Mouse (Mus musculus): ENCODE results near the gene Colca2.

Colca2 gene

DNA sequence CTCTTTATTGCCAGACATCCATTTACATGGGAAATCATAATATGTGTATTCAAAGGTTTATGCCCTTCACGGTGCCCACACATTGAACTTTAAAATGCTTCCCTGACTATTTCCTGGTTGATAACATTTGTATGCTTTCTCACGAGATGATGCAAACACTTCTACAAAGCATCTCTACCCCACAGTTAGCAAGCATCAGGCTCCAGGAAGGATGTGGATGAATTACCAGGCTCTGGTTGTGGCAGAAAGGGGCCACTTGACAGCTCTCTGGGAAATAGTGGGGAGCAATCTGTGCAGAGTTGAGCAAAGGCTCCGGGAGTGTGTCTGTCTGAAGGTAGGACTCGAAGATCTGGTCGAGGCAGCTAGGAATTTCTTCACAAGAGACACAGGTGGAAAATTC is 6.3 kb downstream of the Colca2 start:
- DNase-seq (ENCODE audit: low spot score in 2 of 2): no peak

DNA sequence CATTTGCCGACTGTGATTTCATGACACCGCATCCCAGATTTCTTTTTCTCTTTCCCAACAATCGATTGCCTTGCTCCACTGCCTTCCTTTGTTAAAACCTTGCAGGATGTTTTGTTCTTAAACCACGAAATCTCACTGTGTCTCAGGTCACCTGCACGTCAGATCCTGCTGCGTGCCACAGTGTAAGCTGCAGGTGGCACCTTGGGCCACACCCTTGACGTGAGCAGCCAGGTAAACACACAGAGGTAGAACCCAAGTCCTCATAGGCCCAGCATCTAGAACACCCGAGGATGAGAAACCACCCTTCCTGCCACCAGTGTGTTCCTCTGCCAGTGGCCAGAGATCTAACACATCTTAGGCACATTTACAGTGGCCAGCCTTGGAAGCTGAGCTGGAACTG is 7.3 kb downstream of the Colca2 start:
- no peak for DNase-seq (ENCODE audit: low spot score in 2 of 2)

DNA sequence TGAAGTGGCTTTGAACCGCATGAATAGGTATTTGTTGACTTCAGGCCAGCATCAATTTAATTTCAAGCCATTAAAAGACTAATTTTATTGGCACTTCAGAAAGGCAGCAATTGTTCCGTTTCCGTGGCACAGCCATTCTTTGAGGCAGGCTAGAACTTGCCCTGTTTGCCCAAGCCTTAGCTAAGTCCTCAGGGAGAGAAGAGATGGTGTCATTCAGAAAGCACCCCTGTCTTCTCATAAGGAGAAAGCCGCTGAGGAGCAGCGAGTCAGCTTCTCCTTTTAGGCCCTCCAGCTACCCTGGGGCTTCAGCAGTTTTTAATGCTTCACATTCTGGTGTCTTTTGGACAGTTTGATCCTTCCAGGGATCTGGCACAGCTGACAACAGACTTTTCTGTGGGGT is 9.5 kb downstream of the Colca2 start:
- no peak for DNase-seq (ENCODE audit: low spot score in 2 of 2)

DNA sequence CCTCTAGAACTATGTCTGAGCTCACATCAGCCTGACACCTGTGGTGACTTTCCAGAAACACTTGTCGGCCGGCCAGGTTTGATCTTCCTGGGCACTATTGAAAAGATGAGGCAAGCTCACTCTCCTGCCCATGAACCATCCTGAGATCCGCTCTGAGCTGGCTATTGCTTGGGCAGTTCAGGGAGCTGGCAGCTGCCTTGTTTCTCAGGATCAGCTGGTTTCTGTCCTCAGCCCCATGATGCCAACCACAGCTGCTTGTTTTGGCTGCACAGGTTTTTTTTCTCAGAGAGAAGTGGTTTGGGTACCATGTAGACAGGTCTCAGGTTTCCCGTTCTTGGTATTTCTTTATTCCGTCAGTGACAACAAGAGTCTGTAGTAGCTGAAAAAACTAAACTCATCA is 19.9 kb downstream of the Colca2 start:
- DNase-seq (ENCODE audit: low spot score in 2 of 2): no peak

DNA sequence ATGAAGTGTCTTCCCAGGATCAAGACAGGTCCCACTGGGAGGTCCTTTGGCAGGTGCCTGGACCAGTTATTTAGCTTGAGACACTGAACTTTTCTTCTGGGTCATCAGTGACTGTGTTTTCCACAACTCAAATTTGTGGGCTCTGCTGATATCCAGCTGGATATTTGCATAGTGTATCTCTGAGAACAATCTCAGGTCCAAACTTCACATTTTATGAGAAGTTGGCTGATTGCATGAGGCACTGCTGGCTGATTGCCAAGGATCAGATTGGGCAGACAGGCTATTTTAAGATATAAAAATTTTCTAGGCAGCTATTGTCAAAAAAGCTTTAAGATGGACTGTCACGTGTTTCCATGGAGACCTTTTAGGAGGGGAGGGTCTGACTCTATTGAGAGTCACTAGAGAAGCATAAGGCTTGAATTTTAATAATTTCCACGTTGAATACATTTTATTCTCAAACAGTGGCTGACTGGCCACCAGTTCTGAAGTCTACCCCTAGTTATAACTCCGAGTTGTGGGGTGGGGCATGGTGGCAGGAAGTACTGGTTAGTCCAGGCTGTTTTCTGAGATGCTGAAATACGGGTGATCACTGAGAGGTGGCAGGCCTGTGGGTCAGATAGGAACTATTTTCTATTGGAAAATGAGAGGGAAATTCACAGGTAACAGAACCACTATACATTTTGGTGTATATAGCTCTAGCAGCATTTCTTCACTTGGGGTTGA is 21.4 kb downstream of the Colca2 start:
- no peak for DNase-seq (ENCODE audit: low spot score in 2 of 2)

DNA sequence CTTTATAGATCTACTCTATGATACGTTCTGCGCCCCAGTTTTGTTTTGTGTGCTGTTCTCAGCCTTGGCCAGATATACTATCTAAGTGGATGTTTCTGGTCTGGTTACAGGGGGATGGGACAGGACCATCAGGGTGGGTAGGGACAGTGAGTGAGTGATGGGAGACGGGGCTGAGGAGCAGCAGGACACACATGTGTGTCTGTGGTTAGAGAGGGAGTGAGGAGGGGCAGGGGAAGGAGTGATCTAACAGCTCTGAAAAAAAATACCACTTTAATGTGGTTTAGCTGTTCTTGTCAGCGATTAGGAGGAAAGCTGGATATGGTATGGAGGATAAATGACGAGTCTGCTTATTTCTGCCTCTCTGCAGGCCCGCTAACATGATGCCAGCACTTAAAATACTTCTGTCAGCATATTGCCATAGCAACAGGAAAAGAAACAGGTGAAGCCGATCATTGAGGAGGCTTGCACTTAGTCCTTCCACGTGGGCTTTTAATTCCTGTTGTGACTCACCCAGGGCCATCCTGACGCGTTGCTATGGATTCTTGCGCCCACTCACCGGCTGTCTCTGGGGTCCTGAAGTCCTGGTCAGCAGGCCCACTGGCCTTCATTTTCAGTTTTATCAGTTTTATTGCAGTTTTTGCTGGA is 39.5 kb downstream of the Colca2 start:
- DNase-seq (ENCODE audit: low spot score in 2 of 2): peak; percentile 72 to 74

DNA sequence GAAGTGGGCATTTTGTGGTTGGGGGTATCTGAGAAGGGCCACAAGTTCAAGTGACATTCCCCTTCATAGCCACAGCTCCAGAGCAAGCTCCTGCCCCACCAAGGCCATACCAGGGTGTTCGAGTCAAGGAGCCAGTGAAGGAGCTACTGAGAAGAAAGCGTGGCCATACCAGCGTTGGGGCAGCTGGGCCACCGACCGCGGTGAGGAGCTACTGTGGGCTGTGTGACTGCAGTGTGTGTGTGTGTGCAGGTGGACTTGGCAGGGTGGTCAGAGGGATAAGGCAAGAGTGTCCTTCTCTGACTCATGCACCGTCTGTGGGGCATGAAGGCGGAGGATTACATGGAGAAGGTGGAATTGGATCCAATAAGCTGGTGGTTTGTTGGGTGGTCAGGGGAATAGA is 46.2 kb downstream of the Colca2 start:
- no peak for DNase-seq (ENCODE audit: low spot score in 2 of 2)

DNA sequence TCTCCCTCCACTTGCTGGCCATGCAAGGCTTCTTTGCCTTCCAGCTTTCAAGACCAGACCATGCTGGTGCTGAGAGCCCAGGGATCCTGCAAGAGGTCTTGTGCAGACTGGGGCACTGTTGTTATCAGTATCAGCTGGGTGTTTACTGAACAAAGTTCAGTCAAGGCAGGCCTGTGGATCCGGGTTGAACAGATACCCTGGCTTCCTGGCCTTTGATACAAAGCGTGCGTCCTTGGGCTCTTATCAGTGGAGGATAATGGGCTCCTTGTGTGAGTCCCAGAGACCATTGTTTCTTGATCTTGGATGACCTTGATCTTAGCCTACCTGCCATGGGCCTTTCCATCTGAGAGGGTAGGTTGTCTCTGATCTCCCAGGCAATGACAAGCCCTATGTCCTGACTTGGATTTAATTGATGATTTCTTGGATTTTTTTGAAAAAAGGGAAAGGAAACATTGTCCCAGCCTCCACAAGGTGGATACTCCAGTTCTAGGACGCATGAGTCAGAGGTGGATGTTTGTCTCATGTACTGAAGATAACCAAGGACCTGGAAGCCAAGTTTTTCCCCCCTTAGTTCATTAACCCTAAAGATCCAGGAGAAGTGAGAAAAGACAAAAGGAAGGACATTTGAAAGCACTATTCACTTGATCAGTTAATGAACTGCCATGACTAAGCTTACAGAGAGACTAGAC is 47.5 kb downstream of the Colca2 start:
- no peak for DNase-seq (ENCODE audit: low spot score in 2 of 2)

DNA sequence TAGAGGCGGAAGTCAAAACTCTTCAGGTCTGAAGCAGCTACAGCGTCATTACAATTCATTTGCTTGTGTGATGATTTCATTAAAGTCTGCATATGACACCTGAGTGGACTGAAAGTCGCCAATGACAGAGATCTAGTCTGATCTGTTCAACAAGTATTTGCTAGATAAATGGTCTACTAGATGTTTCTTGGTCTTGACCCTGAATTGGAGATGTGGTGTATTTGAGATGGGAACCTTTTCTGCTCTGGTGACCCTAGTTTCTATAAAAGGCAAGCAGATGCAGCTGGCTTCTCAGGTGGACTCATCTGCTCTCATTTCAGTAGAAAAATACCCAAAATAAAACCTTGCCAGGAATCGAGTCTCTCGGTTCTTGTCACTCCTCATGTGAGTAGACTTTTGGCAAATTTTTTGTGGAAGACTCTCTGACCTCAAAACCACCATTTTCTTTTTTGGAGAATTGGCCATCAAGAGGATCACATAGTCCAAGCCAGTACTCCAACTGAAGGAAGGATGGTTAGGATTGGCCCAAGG is 52.7 kb downstream of the Colca2 start:
- no peak for DNase-seq (ENCODE audit: low spot score in 2 of 2)
